Mouse (Mus musculus) kidney, adult 2 months (tissue): ENCODE measurements around the gene Gxylt1. TPM values are rescaled to one million over a fixed set of nuclear protein-coding genes. Genes with fewer than 3 reads are reported as not detected.

Source experiments
- DNase-seq: peaks from one replicate; pipeline ENCODE4 v3.0.0; 2021
- H3K27ac ChIP-seq: fragments of 200-500 bp; 2 replicates; pipeline ENCODE4 v1.5.1; 2012; ENCODE audit warnings: low read depth, low read length, control low read depth, inconsistent platforms; ENCODE audit not compliant: insufficient read depth
- H3K27me3 ChIP-seq: fragments of 200-500 bp; replicated peaks from 2 replicates; pipeline ENCODE4 v1.6.1; 2012; ENCODE audit warnings: mild to moderate bottlenecking, moderate library complexity, low read length, inconsistent platforms; ENCODE audit not compliant: control insufficient read depth, insufficient read depth
- H3K36me3 ChIP-seq: fragments of 200-500 bp; 2 replicates; pipeline ENCODE4 v1.6.1; 2012; ENCODE audit warnings: mild to moderate bottlenecking, moderate library complexity, low read length, inconsistent platforms; ENCODE audit not compliant: control insufficient read depth, insufficient read depth
- H3K4me1 ChIP-seq: fragments of 200-500 bp; 2 replicates; pipeline ENCODE4 v1.6.1; 2011; ENCODE audit warnings: low read length; ENCODE audit not compliant: control insufficient read depth, insufficient read depth
- H3K4me3 ChIP-seq: fragments of 200-500 bp; 2 replicates; pipeline ENCODE4 v1.5.1; 2011; ENCODE audit warnings: mild to moderate bottlenecking, low read depth, low read length, control low read depth; ENCODE audit not compliant: insufficient read depth
- CTCF ChIP-seq: fragments of 200-500 bp; conservative IDR thresholded peaks from 2 replicates; pipeline ENCODE4 v1.5.1; 2011; ENCODE audit warnings: low read depth, mild to moderate bottlenecking, control low read depth, low read length, moderate library complexity, mixed read lengths; ENCODE audit not compliant: insufficient read depth, insufficient read length
- POLR2A ChIP-seq: fragments of 200-500 bp; IDR thresholded peaks from one replicate; pipeline ENCODE4 v1.6.1; 2011; ENCODE audit warnings: low read depth, low read length, control low read depth
- WGBS: fragments of 180-500 bp; shearing (Covaris S2); methylation state at CpG from one replicate; pipeline ENCODE4 v1.1.7; 2018; 5-methylcytosine and 5-hydroxymethylcytosine counted together
- polyA plus RNA-seq: library from polyadenylated mRNA; depleted of rRNA; stranded (reverse); fragments of >200 nt; gene quantifications from 2 replicates; pipeline ENCODE4 v1.2.3, GENCODE M21; 2012

The Gxylt1 gene
- polyA plus RNA-seq, 1 experiment: 4.1 TPM

DNA sequence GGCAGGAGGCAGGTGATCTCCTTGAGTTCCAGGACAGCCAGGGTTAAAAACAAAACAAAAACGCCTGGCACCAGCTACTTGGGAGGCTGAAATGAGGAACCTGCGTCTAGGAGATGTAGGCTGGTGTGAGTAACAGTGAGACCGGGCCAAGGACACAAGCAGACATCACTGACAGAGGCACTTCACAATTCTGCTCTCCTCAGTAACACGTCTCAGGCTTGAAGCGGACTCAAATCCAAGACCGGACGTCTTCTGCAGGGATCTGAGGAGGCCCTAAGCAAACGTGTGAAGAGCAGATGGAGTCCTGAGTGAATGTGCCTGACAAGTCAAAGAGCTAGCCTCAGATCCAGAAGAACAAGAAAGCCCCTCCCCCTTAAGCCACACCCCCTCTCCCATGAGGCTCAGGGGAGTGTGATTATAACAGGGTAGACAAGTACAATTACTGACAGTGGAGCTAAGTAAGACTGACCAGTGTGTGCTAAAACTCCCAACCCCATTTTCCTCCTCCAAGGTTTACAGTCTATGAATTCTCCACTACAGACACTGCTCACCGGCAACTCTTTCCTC lies 4.6 kb downstream of the Gxylt1 start:
- 79% methylated on average over 9 of the region's 9 CpGs for WGBS
- Histone ChIP-seq H3K27ac (no peak overlapping the region), H3K27me3 (no peaks in the 10 kb centered on the region), H3K4me1 (peaks cover 5% of the 10 kb centered on the region; the same call in 1 of the 2 replicates), H3K4me3 (no peak overlapping the region), H3K36me3 (no peaks in the 10 kb centered on the region)
- TF ChIP-seq CTCF (no peak), POLR2A (no peak)
- DNase-seq: no peak

GRCm38 (mm10) chr15:93269572-93269971 lies 5.4 kb downstream of the Gxylt1 start:
- Histone ChIP-seq H3K27ac (no peak overlapping the region), H3K36me3 (no peaks in the 10 kb centered on the region), H3K27me3 (no peaks in the 10 kb centered on the region), H3K4me1 (peaks cover 5% of the 10 kb centered on the region; the same call in 1 of the 2 replicates), H3K4me3 (no peak overlapping the region)
- TF ChIP-seq CTCF: no peak
- TF ChIP-seq POLR2A: no peak
- WGBS: 96% methylated on average over 7 of the region's 7 CpGs
- DNase-seq: no peak

GRCm38 (mm10) chr15:93268001-93268400 lies 7.0 kb downstream of the Gxylt1 start:
- Histone ChIP-seq H3K27ac (no peak overlapping the region), H3K4me1 (no peaks in the 10 kb centered on the region), H3K36me3 (no peaks in the 10 kb centered on the region), H3K27me3 (no peaks in the 10 kb centered on the region), H3K4me3 (no peak overlapping the region)
- TF ChIP-seq POLR2A (no peak), CTCF (no peak)
- no peak for DNase-seq
- 90% methylated on average over 1 of the region's 1 CpGs for WGBS

- Histone ChIP-seq H3K27ac (no peak overlapping the region), H3K4me1 (no peaks in the 10 kb centered on the region), H3K36me3 (no peaks in the 10 kb centered on the region), H3K27me3 (no peaks in the 10 kb centered on the region), H3K4me3 (no peak overlapping the region)
- 68% methylated on average over 8 of the region's 8 CpGs for WGBS
- TF ChIP-seq CTCF (no peak), POLR2A (no peak)
- DNase-seq: no peak
Observed at GRCm38 (mm10) chr15:93267479-93267878, 7.5 kb downstream of the Gxylt1 start.

- TF ChIP-seq POLR2A (no peak), CTCF (no peak)
- H3K4me3 ChIP-seq: no peak overlapping the region
- no peak for DNase-seq
- H3K36me3 ChIP-seq: no peaks in the 10 kb centered on the region
- no peaks in the 10 kb centered on the region for H3K4me1 ChIP-seq
- WGBS: 73% methylated on average over 16 of the region's 16 CpGs
- H3K27me3 ChIP-seq: no peaks in the 10 kb centered on the region
- no peak overlapping the region for H3K27ac ChIP-seq
Observed at GRCm38 (mm10) chr15:93266361-93266760, 8.6 kb downstream of the Gxylt1 start.

DNA sequence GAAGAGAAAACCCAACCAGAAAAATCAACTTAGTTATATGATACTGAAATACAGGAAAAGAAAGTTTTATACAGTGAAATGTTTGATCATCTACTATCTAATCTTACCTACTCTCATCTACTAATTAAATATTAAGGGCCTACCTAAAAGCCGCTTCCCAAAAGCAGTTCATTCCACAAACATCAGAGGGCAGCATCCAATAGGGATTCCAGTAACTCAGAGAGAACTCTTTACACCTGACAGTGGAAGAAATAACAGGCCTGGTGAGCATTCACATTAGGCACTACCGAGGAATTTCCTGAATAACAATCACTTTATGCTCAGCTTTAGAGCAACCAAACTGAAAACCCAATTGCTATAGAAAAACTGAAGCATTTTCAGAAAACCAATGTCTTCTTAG lies 9.3 kb downstream of the Gxylt1 start:
- no peaks in the 10 kb centered on the region for H3K4me1 ChIP-seq
- WGBS: 20% methylated on average over 2 of the region's 2 CpGs
- TF ChIP-seq POLR2A: no peak
- TF ChIP-seq CTCF: no peak
- H3K36me3 ChIP-seq: no peaks in the 10 kb centered on the region
- no peaks in the 10 kb centered on the region for H3K27me3 ChIP-seq
- H3K4me3 ChIP-seq: no peak overlapping the region
- H3K27ac ChIP-seq: no peak overlapping the region
- peak; percentile 82 for DNase-seq

GRCm38 (mm10) chr15:93265231-93265630 lies 9.7 kb downstream of the Gxylt1 start:
- no peak for DNase-seq
- Histone ChIP-seq H3K4me1 (no peaks in the 10 kb centered on the region), H3K27me3 (no peaks in the 10 kb centered on the region), H3K4me3 (no peak overlapping the region), H3K27ac (no peak overlapping the region), H3K36me3 (no peaks in the 10 kb centered on the region)
- TF ChIP-seq CTCF (no peak), POLR2A (no peak)
- WGBS: 67% methylated on average over 3 of the region's 3 CpGs

- Histone ChIP-seq H3K4me1 (no peaks in the 10 kb centered on the region), H3K27ac (no peak overlapping the region), H3K4me3 (no peak overlapping the region), H3K36me3 (no peaks in the 10 kb centered on the region), H3K27me3 (no peaks in the 10 kb centered on the region)
- 77% methylated on average over 3 of the region's 3 CpGs for WGBS
- TF ChIP-seq POLR2A (no peak), CTCF (no peak)
- DNase-seq: no peak
Observed at GRCm38 (mm10) chr15:93264221-93264620, 10.8 kb downstream of the Gxylt1 start.
